Mouse (Mus musculus) megakaryocyte, embryonic 14.5 days (primary cell): ENCODE data around the gene Slc6a9.

ENCODE experiments used
- FLI1 ChIP-seq: IDR thresholded peaks from 2 replicates; pipeline ENCODE4 v1.6.1; 2012; ENCODE audit warnings: low read length, inconsistent platforms, mixed read lengths
- GATA1 ChIP-seq: IDR thresholded peaks from 3 replicates; pipeline ENCODE4 v1.6.1; 2012; ENCODE audit warnings: mixed read lengths, low read length, inconsistent platforms, borderline replicate concordance

- no peak for TF ChIP-seq GATA1
- TF ChIP-seq FLI1: no peak
These were observed 26.3 kb downstream of the Slc6a9 start for GRCm38 (mm10) chr4:117860570-117860969.
